Mouse (Mus musculus): ENCODE measurements around the gene Lypd6b.

Gene Lypd6b

DNA sequence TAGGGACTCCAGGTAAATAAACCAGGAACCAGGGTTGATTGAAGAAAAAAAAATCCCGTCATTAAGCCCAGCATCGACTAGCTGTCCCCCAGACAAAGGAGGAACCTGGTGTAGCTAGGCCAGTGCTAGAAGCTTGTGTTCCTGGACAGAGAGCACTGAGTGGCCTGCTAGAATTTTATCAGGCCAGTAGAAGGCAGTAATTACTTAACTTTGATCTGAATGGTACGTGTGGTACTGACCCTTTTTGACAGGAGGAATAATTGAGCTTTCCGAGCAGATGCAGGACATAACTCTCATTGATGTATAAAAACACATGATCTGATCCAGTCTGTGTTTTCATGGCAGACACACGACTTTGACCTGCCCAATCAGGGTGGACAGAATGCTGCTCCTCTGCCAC is 154.6 kb downstream of the Lypd6b start:
- no peak for DNase-seq (ENCODE audit: low spot score)

DNA sequence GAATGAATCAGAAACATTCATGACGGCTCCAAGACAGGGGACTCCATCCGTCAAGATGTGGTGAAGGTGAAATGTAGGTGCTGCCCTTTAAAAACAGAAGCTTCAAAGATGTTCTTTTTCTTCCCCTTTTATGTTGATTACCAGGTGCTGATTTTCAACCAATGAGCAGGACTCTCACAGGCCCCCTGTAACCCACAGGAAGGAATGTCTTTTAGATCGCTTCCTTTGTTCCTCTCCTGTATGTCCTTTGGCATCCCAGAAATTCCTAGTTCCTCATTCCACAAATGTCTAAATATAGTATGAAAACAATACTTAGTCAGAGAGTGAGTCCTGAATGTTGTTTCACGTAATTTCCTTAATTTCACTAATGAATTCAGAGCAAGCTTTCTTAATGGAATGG is 164.2 kb downstream of the Lypd6b start:
- no peak for DNase-seq (ENCODE audit: low spot score)

DNA sequence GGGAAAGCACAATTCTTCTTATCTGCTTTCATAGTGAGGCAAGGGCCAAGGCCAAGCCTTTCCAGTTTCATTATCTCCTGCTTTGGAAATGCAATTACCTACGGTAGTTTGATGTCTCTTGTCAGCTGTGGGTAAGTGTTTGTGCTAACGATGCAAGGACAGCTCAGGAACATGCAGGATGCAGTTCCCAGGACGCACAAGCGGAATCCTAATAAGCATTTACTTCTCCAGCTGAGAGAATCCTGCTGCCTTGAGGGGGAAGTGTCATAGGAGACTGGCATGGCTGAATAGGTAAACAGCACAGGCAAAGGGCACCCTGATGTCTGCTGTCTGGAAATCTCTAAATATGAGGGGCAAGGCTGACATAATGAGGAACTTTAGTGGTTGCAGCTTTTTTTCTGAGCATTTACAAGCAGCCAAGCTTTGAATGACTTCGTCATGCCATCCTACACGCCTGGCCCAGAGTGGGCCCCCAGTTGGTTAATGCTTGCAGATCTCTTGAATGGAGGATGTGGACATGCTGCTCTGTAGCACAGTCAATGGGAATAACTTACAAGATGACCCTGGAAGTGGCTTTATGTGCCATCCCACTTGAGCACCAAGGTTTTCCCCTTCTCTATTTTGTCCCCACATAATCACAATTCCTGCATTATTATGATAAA is 165.3 kb downstream of the Lypd6b start:
- DNase-seq (ENCODE audit: low spot score): no peak

DNA sequence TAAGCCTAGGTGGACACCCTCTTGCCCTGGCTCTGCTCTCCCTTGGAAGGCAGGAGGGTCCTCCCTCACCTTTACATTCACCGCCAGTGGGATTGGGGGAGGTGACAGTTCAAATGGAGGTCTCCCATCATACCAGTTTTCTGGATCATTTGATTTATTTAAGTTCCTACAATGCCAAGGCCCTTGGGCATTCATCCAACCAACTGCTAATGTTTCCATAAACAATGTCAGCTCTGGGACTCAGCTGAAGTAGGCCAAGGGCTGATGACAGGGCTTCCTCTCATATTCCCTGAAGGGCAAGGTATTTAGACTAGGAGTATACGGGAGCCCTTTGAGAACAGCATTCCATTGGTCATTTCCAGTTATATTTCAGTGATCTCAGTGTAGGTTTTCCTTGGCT is 170.0 kb downstream of the Lypd6b start:
- DNase-seq (ENCODE audit: low spot score): no peak

DNA sequence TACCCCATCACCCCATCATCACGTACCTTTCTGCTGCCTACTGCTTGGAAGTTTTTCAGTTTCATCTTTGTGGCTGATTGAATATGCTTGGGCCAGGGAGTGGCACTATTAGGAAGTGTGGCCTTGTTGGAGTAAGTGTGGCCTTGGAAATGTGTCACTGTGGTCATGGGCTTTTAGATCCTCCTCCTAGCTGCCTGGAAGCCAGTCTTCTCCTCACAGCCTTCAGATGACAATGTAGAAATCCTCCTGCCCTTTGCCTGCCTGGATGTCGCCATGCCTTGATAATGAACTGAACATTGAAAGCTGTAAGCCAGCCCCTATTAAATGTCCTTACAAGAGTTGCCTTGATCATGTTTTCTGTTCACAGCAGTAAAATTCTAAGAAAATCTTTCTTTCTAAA is 174.5 kb downstream of the Lypd6b start:
- DNase-seq (ENCODE audit: low spot score): no peak

GRCm38 (mm10) chr2:49964899-49965298 is 177.4 kb downstream of the Lypd6b start:
- no peak for DNase-seq (ENCODE audit: low spot score)

- DNase-seq (ENCODE audit: low spot score): no peak
These were observed 180.3 kb downstream of the Lypd6b start for GRCm38 (mm10) chr2:49967748-49968147.

DNA sequence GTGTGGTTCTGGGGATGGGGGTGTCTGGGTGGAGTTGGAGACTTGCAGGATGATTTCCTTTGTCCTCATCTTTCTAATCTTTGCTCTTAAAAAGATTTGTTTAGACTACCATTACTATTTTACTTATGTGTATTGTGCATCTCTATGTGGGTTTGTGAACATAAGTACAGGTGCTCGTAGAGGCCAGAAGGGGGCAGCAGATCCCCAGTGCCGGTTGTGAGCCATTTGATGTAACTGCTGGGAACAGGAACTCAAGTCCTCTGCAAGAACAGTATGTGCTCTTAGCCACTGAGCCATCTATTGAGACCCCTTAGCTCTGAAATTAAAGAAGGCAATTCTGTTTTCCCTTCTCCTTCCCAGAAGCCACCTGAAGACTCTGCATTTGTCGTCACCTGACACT is 183.5 kb downstream of the Lypd6b start:
- DNase-seq (ENCODE audit: low spot score): no peak

GRCm38 (mm10) chr2:49978606-49979005 is 191.1 kb downstream of the Lypd6b start:
- no peak for DNase-seq (ENCODE audit: low spot score)

- no peak for DNase-seq (ENCODE audit: low spot score)
These were observed 192.5 kb downstream of the Lypd6b start for GRCm38 (mm10) chr2:49979991-49980390.

DNA sequence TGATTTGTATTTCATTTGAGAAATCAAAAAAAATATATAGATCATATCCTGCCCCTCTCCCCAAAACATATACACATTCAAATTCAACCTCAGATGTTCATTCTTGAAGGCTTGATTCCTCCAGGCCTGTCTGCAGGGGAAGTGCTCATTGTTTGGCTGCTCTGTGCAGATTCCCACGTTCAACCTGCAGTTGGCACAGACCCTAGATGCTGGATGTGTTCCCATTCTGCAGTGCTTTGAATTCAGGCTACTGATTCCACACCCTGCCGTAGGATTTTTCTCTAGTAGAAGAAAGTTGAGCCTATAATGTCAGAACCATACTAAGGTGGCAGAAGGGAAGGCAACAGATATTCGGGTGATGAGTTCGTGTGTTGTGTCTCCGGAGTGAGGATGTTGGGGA is 195.5 kb downstream of the Lypd6b start:
- DNase-seq (ENCODE audit: low spot score): no peak

DNA sequence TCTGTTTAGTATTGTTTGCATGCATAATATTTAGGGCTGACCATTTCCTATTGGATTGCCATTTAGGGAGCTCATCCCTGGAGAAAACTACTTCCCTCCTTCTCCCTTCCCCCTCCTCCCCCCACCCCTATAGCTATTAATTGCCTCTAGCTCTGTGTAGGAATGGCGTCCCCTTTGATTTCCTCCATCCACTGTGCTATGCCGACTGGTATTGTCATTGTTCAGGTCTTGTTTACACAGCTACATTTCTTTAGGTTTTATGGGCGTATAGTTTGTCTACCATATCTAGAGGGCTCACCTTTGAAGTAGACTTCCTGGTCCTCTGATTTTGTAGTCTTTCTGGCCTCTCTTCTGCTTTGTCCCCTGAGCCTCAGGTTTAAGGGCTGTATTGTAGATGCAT is 197.3 kb downstream of the Lypd6b start:
- DNase-seq (ENCODE audit: low spot score): no peak

DNA sequence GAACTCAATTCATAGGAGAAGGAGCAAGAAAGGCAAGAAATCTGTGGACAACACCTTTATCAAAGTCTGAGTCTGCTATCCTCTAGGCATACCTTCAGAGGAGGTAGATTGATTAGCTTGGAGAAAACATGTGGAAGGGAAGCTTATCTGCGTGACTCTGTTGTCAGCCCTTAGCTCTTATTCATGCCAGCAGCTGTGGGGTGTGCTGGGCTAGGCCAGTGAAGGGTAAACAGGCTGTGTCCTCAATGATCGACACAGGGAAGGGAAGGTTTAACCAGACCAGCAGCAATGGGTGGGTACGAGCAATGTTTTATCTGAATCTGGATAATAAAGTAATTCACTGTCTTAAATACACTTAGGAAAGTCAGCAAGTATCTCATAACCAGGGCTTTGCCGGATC is 208.4 kb downstream of the Lypd6b start:
- no peak for DNase-seq (ENCODE audit: low spot score)

DNA sequence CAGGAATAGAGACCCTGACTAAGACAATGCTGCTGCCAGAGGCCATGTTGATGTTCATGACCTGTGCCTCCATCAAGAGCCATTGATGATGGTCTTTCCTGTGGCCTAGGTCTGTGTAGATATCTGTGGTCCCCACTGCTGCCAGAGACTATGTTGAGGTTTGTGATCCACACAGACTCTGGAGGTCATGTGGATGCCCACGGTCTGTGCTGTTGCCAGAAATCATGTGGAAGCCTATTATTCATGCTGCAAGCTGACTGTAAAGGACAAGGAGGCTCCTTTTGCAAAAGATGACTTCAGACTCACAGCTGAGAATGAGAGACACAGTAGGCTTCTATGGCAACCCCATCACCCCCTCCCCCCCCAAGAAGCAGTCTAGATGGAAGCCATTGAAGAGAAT is 209.7 kb downstream of the Lypd6b start:
- DNase-seq (ENCODE audit: low spot score): no peak

Measured in embryo, embryonic 10 days (tissue).